Mouse (Mus musculus) G1E (cell line): ENCODE data around the gene Srsf6. TPM values are rescaled to one million over a fixed set of nuclear protein-coding genes. Genes with fewer than 3 reads are reported as not detected.
A peak's percentile ranks its signal among the peaks of the same experiment; 100 is the strongest.

Source experiments
- ATAC-seq: 2 replicates; pipeline ENCODE4 v1.8.0; 2016; ENCODE audit warnings: mild to moderate bottlenecking; ENCODE audit not compliant: insufficient number of reproducible peaks, poor library complexity, low FRiP score, severe bottlenecking; ENCODE audit errors: extremely low read depth
- DNase-seq: peaks from one replicate; pipeline ENCODE4 v3.0.0; 2012; ENCODE audit warnings: low spot score
- H3K27me3 ChIP-seq: 2 replicates; pipeline ENCODE4 v1.6.1; 2012; ENCODE audit warnings: mild to moderate bottlenecking, low read length, inconsistent platforms; ENCODE audit not compliant: insufficient read depth
- H3K36me3 ChIP-seq: replicated peaks from 2 replicates; pipeline ENCODE3; 2012; ENCODE audit warnings: mild to moderate bottlenecking, inconsistent platforms
- H3K4me1 ChIP-seq: 2 replicates; pipeline ENCODE4 v1.6.1; 2012; ENCODE audit warnings: low read depth, low read length, inconsistent platforms, mixed read lengths; ENCODE audit not compliant: insufficient read depth
- H3K4me3 ChIP-seq: 2 replicates; pipeline ENCODE4 v1.5.1; 2012; ENCODE audit warnings: low read depth, mild to moderate bottlenecking, inconsistent platforms, low read length, moderate library complexity, mixed read lengths
- H3K9me3 ChIP-seq: replicated peaks from 2 replicates; pipeline ENCODE4 v1.6.1; 2012; ENCODE audit warnings: inconsistent platforms
- CTCF ChIP-seq: IDR thresholded peaks from 2 replicates; pipeline ENCODE4 v1.5.1; 2012; ENCODE audit warnings: low read depth, low read length, inconsistent platforms, mixed read lengths
- GATA1 ChIP-seq: IDR thresholded peaks from 2 replicates; pipeline ENCODE4 v1.6.1; 2012; ENCODE audit warnings: borderline replicate concordance, low read length, inconsistent platforms, mixed read lengths
- GATA2 ChIP-seq: IDR thresholded peaks from 2 replicates; pipeline ENCODE4 v1.6.1; 2012; ENCODE audit warnings: low read depth, low read length, inconsistent platforms, borderline replicate concordance
- POLR2AphosphoS5 ChIP-seq: IDR thresholded peaks from 2 replicates; pipeline ENCODE4 v1.6.1; 2012; ENCODE audit warnings: low read depth, low read length, inconsistent platforms; ENCODE audit not compliant: insufficient replicate concordance
- TAL1 ChIP-seq: conservative IDR thresholded peaks from 2 replicates; pipeline ENCODE4 v1.6.1; 2012; ENCODE audit warnings: low read depth, low read length, inconsistent platforms, mixed read lengths
- polyA plus RNA-seq: library from polyadenylated mRNA; stranded (reverse); fragments of >175 nt; gene quantifications from 2 replicates; pipeline ENCODE4 v1.2.3, GENCODE M21; 2012
- total RNA-seq, 2 experiments: library from RNA; stranded (forward) in 1 of 2; stranded (reverse) in 1 of 2; fragments of 200-1000 nt in 1 of 2; fragments of >200 nt in 1 of 2; fragmentation: Nextera tagmentation in 1 of 2; gene quantifications; 2 replicates each; pipeline ENCODE4 v1.2.3; 2014 to 2017

Srsf6 gene
- total and polyA plus RNA-seq, 3 experiments = 92.6 to 218 (median 200) TPM

- peaks cover 7% of the 10 kb centered on the region for H3K4me1 ChIP-seq
- TF ChIP-seq POLR2AphosphoS5 (no peak), GATA2 (no peak)
- DNase-seq (no peak), ATAC-seq (no peak)
- no peaks in the 10 kb centered on the region for H3K9me3 ChIP-seq
- H3K27me3 ChIP-seq = peaks cover 11% of the 10 kb centered on the region
- H3K36me3 ChIP-seq = no peaks in the 10 kb centered on the region
- H3K4me3 ChIP-seq = no peak overlapping the region
Measured at GRCm38 (mm10) chr2:162919926-162920325, 11.4 kb upstream of the Srsf6 start.

GRCm38 (mm10) chr2:162922183-162922582, 9.1 kb upstream of the Srsf6 start:
- no peaks in the 10 kb centered on the region for H3K9me3 ChIP-seq
- ATAC-seq (peak; percentile 55), DNase-seq (peak; percentile 32)
- no peaks in the 10 kb centered on the region for H3K36me3 ChIP-seq
- H3K4me1 ChIP-seq = peaks cover 7% of the 10 kb centered on the region
- peaks cover 11% of the 10 kb centered on the region for H3K27me3 ChIP-seq
- no peak for TF ChIP-seq TAL1
- no peak for TF ChIP-seq GATA1
- TF ChIP-seq GATA2 = no peak
- TF ChIP-seq CTCF = peak; percentile 47
- no peak for TF ChIP-seq POLR2AphosphoS5
- no peak overlapping the region for H3K4me3 ChIP-seq

GRCm38 (mm10) chr2:162922834-162923233, 8.5 kb upstream of the Srsf6 start:
- H3K4me3 ChIP-seq = no peak overlapping the region
- peaks cover 11% of the 10 kb centered on the region for H3K27me3 ChIP-seq
- ATAC-seq = no peak
- H3K9me3 ChIP-seq = no peaks in the 10 kb centered on the region
- H3K36me3 ChIP-seq = no peaks in the 10 kb centered on the region
- DNase-seq = no peak
- H3K4me1 ChIP-seq = peaks cover 7% of the 10 kb centered on the region
- TF ChIP-seq POLR2AphosphoS5 (no peak), CTCF (no peak), GATA2 (no peak), TAL1 (no peak), GATA1 (no peak)

- ATAC-seq = no peak
- H3K4me3 ChIP-seq = no peak overlapping the region
- no peaks in the 10 kb centered on the region for H3K9me3 ChIP-seq
- no peak for DNase-seq
- peaks cover 7% of the 10 kb centered on the region for H3K4me1 ChIP-seq
- H3K36me3 ChIP-seq = no peaks in the 10 kb centered on the region
- TF ChIP-seq CTCF = no peak
- no peak for TF ChIP-seq GATA2
- no peak for TF ChIP-seq TAL1
- no peak for TF ChIP-seq POLR2AphosphoS5
- no peak for TF ChIP-seq GATA1
- peaks cover 11% of the 10 kb centered on the region for H3K27me3 ChIP-seq
Measured at GRCm38 (mm10) chr2:162924126-162924525, 7.2 kb upstream of the Srsf6 start.

- Histone ChIP-seq H3K36me3 (peaks cover 6% of the 10 kb centered on the region), H3K27me3 (peaks cover 8% of the 10 kb centered on the region), H3K9me3 (no peaks in the 10 kb centered on the region), H3K4me1 (peaks cover 13% of the 10 kb centered on the region), H3K4me3 (no peak overlapping the region)
- DNase-seq (no peak), ATAC-seq (no peak)
- TF ChIP-seq CTCF (no peak), TAL1 (no peak), POLR2AphosphoS5 (no peak), GATA2 (no peak), GATA1 (no peak)
Measured at GRCm38 (mm10) chr2:162927918-162928585, 3.3 kb upstream of the Srsf6 start.

GRCm38 (mm10) chr2:162929704-162930103, 1.6 kb upstream of the Srsf6 start:
- Histone ChIP-seq H3K9me3 (no peaks in the 10 kb centered on the region), H3K36me3 (peaks cover 21% of the 10 kb centered on the region), H3K4me3 (no peak overlapping the region), H3K27me3 (no peaks in the 10 kb centered on the region; the same call in 1 of the 2 replicates), H3K4me1 (peaks cover 27% of the 10 kb centered on the region)
- ATAC-seq (no peak), DNase-seq (no peak)
- no peak for TF ChIP-seq CTCF
- no peak for TF ChIP-seq POLR2AphosphoS5
- TF ChIP-seq TAL1 = no peak
- no peak for TF ChIP-seq GATA1
- TF ChIP-seq GATA2 = no peak
